Mouse (Mus musculus): ENCODE measurements around the gene Clns1a. TPM values are rescaled to one million over a fixed set of nuclear protein-coding genes. Genes with fewer than 3 reads are reported as not detected.

Gene Clns1a
- polyA plus RNA-seq, 1 experiment from 2014 or later, result 100 TPM

DNA sequence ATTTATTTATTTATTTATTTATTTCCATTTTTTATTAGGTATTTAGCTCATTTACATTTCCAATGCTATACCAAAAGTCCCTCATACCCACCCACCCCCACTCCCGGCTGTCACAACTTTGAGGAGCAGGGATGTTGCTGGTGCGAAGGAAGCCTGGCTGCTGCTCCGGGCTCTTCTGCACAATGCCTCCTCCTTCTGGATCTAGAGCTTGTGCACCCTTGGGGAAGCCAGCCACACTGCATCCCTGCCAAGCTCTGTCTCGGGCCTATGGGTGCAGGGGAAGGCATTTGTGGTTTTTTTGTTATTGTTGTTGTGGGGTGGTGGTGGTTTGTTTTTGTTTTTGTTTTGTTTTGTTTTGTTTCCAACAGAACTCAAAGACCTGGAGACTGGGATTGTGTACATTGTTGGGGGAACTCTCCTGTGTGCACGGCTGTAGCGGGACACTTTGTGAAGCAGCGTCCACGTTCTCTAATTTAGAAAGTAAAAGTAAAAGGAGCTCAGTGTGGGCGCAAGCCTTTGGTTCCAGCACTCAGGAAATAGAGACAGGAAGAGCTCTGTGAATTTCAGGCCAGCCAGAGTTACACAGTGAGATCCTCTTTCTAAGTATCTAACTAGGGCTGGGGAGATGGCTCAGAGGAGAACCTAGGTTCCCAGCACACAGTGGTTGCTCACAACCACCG is 52.2 kb downstream of the Clns1a start:
- WGBS, result 62% methylated on average over 10 of the region's 10 CpGs
- peaks cover 0 to 3% of the 10 kb centered on the region in 2 experiments; a peak in 1 of 4 replicates for H3K4me1 ChIP-seq (ENCODE audit: control insufficient read depth in 2 of 2, insufficient read depth in 2 of 2, low read length in 2 of 2)
- peak overlapping the region; percentile 33 to 52; a peak in 3 of 4 replicates for H3K27ac ChIP-seq (replicated peaks in 1 of 2; ENCODE audit: control insufficient read depth in 1 of 2, insufficient read depth in 1 of 2, low read depth in 2 of 2, low read length in 2 of 2)
- no peaks in the 10 kb centered on the region for H3K9me3 ChIP-seq (ENCODE audit: control insufficient read depth, low read length)
- H3K36me3 ChIP-seq (ENCODE audit: control insufficient read depth, insufficient read depth, low read length), result no peaks in the 10 kb centered on the region
- H3K4me2 ChIP-seq (ENCODE audit: low read length), result peak overlapping the region; percentile 55
- H3K27me3 ChIP-seq (ENCODE audit: control insufficient read depth, insufficient read depth, low read length), result no peaks in the 10 kb centered on the region
- H3K4me3 ChIP-seq (ENCODE audit: control insufficient read depth in 1 of 2, insufficient read depth in 1 of 2, low read depth in 1 of 2, low read length in 2 of 2), result peak overlapping the region; percentile 12 to 16
- H3K9ac ChIP-seq (ENCODE audit: low read length), result peak overlapping the region; percentile 60; the same call in 1 of the 2 replicates
- ATAC-seq (ENCODE audit: insufficient number of reproducible peaks, insufficient read depth, low FRiP score, low read depth), result no peak

DNA sequence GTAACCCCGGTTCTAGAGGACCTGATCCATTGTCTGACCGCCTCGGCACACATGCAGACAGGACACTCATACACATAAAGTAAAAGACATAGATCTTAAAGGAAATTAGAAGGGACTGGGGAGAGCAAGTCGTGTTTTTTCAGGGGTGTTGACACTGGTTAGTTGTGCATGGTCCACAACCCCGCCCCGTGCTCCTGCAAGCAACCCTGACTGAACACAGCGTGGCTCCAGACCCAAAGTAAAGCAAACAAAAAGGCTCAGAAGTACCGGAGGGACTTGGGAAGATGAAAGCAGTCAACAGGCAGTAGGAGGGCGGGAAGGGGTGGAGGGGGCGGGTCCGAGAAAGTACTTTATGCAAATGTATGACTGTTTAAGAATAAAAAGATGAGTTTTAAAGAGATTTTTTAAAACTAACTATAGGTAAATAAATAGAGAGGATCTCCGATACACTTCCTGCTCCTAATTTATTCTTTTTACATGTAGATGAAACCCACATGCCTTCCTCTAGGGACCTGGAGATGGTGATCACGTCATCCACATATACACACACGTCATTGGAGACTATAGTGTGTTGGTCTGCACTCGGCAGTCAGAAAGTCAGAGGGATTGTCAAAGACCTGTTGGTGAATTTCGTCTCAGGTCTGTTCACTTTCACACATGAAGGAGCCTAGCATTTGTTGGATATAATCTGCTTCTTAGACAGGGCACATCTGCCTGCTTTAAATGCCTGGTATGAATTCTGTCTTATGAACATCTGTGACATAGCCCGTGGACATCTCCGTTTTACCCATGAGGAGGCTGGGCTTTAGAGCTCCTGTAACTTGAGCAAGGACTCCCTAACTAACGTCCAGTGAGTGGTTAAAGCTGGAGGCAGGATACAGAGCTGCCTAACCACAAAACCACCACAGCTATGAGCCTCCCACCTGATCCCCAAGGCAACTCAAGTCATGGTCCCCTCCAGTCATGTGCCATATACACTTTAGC is 53.1 kb downstream of the Clns1a start:
- Histone ChIP-seq H3K4me3 (ENCODE audit: control insufficient read depth in 1 of 2, insufficient read depth in 1 of 2, low read depth in 1 of 2, low read length in 2 of 2) (peak overlapping the region in 1 of 2 experiments; percentile 14; a peak in 1 of 4 replicates), H3K27me3 (ENCODE audit: control insufficient read depth, insufficient read depth, low read length) (no peaks in the 10 kb centered on the region), H3K4me1 (ENCODE audit: control insufficient read depth in 2 of 2, insufficient read depth in 2 of 2, low read length in 2 of 2) (peaks cover 0 to 3% of the 10 kb centered on the region in 2 experiments; a peak in 1 of 4 replicates), H3K9ac (ENCODE audit: low read length) (no peak overlapping the region), H3K9me3 (ENCODE audit: control insufficient read depth, low read length) (no peaks in the 10 kb centered on the region), H3K36me3 (ENCODE audit: control insufficient read depth, insufficient read depth, low read length) (no peaks in the 10 kb centered on the region), H3K27ac (replicated peaks in 1 of 2; ENCODE audit: control insufficient read depth in 1 of 2, insufficient read depth in 1 of 2, low read depth in 2 of 2, low read length in 2 of 2) (peak overlapping the region; percentile 33 to 45; a peak in 3 of 4 replicates), H3K4me2 (ENCODE audit: low read length) (peak overlapping the region; percentile 55)
- no peak for ATAC-seq (ENCODE audit: insufficient number of reproducible peaks, insufficient read depth, low FRiP score, low read depth)
- 41% methylated on average over 19 of the region's 19 CpGs for WGBS

DNA sequence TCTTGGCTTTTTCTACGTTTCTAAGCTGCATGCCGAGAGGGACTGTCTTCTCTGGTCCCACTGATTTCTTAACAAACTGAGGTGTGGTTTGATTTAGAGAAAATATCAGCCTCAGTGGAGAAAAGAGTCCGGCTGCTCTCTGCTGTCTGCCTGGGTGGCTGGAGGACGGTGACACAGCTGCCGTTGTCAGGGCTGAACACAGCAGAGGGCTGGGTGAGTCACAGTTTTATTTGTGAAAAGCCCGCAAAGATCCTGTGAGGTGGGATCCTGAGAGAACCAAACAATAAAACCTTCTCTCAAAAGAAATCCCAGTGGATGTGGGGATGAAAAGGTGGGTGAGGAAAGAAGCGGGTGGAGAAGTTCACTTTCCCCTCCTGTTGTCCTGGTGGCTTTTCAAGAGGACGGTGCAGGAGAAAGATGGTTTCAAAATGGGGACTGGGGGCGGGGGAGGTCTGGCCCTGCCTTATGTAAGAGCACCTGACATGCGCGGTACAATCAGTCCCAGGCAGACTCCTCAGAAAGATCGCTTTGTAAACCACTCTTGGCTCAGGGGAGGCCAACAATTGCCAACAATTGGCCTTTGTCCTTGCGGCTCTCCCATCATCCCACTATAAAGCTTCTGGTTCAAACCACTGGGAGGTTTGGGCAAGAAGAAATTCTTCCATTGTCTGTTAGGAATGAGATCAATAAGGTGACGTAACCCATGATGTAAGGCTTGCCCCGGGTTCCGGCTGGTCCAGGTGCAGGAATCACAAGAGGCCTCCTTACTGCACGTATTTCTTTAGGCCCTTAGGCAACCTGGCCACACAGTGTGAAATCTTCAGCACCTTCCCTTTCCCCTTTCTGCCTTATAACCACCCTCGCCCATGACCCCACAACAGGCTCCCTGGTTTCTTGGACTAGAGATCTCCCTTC is 60.8 kb downstream of the Clns1a start:
- no peak for ATAC-seq (ENCODE audit: insufficient number of reproducible peaks, insufficient read depth, low FRiP score, low read depth)
- Histone ChIP-seq H3K9ac (ENCODE audit: low read length) (no peak overlapping the region), H3K27ac (replicated peaks in 1 of 2; ENCODE audit: control insufficient read depth in 1 of 2, insufficient read depth in 1 of 2, low read depth in 2 of 2, low read length in 2 of 2) (no peak overlapping the region), H3K36me3 (ENCODE audit: control insufficient read depth, insufficient read depth, low read length) (no peaks in the 10 kb centered on the region), H3K4me3 (ENCODE audit: control insufficient read depth in 1 of 2, insufficient read depth in 1 of 2, low read depth in 1 of 2, low read length in 2 of 2) (no peak overlapping the region), H3K4me1 (ENCODE audit: control insufficient read depth in 2 of 2, insufficient read depth in 2 of 2, low read length in 2 of 2) (no peaks in the 10 kb centered on the region), H3K9me3 (ENCODE audit: control insufficient read depth, low read length) (no peaks in the 10 kb centered on the region), H3K27me3 (ENCODE audit: control insufficient read depth, insufficient read depth, low read length) (no peaks in the 10 kb centered on the region), H3K4me2 (ENCODE audit: low read length) (no peak overlapping the region)
- 71% methylated on average over 18 of the region's 18 CpGs for WGBS

DNA sequence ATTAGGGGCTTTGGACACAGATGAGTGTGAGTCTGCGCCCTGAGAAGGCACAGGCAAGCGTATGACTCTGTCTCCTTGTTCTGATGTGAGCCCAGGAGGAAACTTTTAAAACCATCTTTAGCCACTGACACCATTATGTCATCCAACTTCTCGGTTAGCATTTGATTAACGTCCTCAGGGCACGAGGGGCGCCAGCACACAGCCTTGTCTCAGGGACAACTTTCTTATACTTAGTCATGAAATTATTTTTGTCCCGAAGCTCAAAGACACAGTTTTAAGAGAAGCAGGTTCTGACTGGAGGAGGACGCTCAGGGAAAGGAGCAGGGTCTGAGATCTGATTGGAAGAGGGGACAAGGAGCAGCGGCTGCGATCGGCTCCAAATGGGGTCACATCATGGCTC is 68.2 kb downstream of the Clns1a start:
- Histone ChIP-seq H3K27me3 (ENCODE audit: control insufficient read depth, insufficient read depth, low read length) (no peaks in the 10 kb centered on the region), H3K4me2 (ENCODE audit: low read length) (no peak overlapping the region), H3K4me3 (ENCODE audit: control insufficient read depth in 1 of 2, insufficient read depth in 1 of 2, low read depth in 1 of 2, low read length in 2 of 2) (no peak overlapping the region), H3K27ac (replicated peaks in 1 of 2; ENCODE audit: control insufficient read depth in 1 of 2, insufficient read depth in 1 of 2, low read depth in 2 of 2, low read length in 2 of 2) (no peak overlapping the region), H3K9ac (ENCODE audit: low read length) (no peak overlapping the region), H3K4me1 (ENCODE audit: control insufficient read depth in 2 of 2, insufficient read depth in 2 of 2, low read length in 2 of 2) (no peaks in the 10 kb centered on the region), H3K36me3 (ENCODE audit: control insufficient read depth, insufficient read depth, low read length) (no peaks in the 10 kb centered on the region), H3K9me3 (ENCODE audit: control insufficient read depth, low read length) (no peaks in the 10 kb centered on the region)
- no peak for ATAC-seq (ENCODE audit: insufficient number of reproducible peaks, insufficient read depth, low FRiP score, low read depth)
- WGBS, result 77% methylated on average over 11 of the region's 11 CpGs

DNA sequence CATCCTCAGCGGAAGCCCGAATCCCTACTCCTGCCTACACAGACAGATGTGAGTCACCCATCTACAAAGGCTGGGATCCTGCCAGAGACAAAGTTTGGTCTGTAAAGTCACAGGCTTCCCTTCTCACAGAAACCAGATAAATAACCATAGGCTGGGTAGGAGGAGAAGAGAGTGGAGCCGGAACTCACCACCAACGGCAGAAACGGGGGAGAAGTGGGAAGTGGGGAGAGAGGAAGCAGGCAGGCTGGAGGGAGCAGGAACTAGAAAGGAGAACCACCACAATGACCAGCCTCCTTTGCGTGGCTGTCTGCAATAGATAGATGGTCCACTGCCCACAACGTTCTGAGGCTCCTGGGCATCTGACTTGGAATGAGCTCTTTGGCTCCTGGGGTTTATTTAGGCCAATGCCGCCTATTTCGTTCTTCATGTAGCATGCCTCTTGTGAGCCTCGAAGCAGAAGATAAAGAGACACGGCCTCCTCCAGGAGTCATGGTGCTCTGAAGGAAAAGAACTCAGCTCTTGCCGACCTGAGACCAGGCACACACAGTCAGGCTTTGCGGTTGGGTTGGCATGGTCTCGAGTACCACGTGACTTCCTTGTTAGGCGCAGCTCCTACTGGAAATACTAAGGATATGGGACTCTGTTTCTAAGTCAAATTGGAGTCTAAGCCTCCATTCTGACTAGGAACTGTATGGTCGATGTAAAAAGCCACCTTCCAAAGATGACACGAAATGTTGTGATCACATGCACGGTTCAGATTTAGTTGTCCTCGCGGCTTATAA is 68.9 kb downstream of the Clns1a start:
- no peaks in the 10 kb centered on the region for H3K9me3 ChIP-seq (ENCODE audit: control insufficient read depth, low read length)
- H3K4me1 ChIP-seq (ENCODE audit: control insufficient read depth in 2 of 2, insufficient read depth in 2 of 2, low read length in 2 of 2), result no peaks in the 10 kb centered on the region
- H3K27me3 ChIP-seq (ENCODE audit: control insufficient read depth, insufficient read depth, low read length), result no peaks in the 10 kb centered on the region
- no peak for ATAC-seq (ENCODE audit: insufficient number of reproducible peaks, insufficient read depth, low FRiP score, low read depth)
- no peaks in the 10 kb centered on the region for H3K36me3 ChIP-seq (ENCODE audit: control insufficient read depth, insufficient read depth, low read length)
- H3K4me3 ChIP-seq (ENCODE audit: control insufficient read depth in 1 of 2, insufficient read depth in 1 of 2, low read depth in 1 of 2, low read length in 2 of 2), result no peak overlapping the region
- H3K27ac ChIP-seq (replicated peaks in 1 of 2; ENCODE audit: control insufficient read depth in 1 of 2, insufficient read depth in 1 of 2, low read depth in 2 of 2, low read length in 2 of 2), result no peak overlapping the region
- WGBS, result 83% methylated on average over 21 of the region's 21 CpGs
- no peak overlapping the region for H3K4me2 ChIP-seq (ENCODE audit: low read length)
- no peak overlapping the region for H3K9ac ChIP-seq (ENCODE audit: low read length)

DNA sequence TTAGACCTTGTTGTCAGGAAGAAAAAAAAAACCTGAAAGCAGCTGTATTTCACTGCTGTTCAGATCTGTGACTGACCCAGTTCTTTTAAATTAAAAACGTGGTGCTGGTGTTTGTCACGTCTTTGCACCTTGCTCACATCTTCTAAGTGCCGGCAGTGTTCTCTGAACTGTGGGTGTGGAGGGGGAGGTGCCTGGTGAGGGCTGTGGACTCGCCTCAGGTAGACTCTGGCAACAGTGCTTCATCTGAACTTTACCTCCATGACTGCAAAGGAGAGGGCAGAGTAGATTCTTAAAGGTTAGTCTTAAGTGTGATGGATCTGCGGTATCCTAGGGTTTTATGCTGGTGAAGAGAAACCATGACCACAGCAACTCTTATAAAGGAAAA is 69.5 kb downstream of the Clns1a start:
- Histone ChIP-seq H3K4me3 (ENCODE audit: control insufficient read depth in 1 of 2, insufficient read depth in 1 of 2, low read depth in 1 of 2, low read length in 2 of 2) (no peak overlapping the region), H3K27ac (replicated peaks in 1 of 2; ENCODE audit: control insufficient read depth in 1 of 2, insufficient read depth in 1 of 2, low read depth in 2 of 2, low read length in 2 of 2) (no peak overlapping the region), H3K9me3 (ENCODE audit: control insufficient read depth, low read length) (no peaks in the 10 kb centered on the region), H3K4me1 (ENCODE audit: control insufficient read depth in 2 of 2, insufficient read depth in 2 of 2, low read length in 2 of 2) (no peaks in the 10 kb centered on the region), H3K4me2 (ENCODE audit: low read length) (no peak overlapping the region), H3K27me3 (ENCODE audit: control insufficient read depth, insufficient read depth, low read length) (no peaks in the 10 kb centered on the region), H3K36me3 (ENCODE audit: control insufficient read depth, insufficient read depth, low read length) (no peaks in the 10 kb centered on the region), H3K9ac (ENCODE audit: low read length) (no peak overlapping the region)
- 76% methylated on average over 5 of the region's 5 CpGs for WGBS
- no peak for ATAC-seq (ENCODE audit: insufficient number of reproducible peaks, insufficient read depth, low FRiP score, low read depth)

Measured in heart, embryonic 14.5 days (tissue).